Mouse (Mus musculus) heart, postnatal 0 days (tissue): ENCODE measurements around the gene Hirip3.

Experiments
- CTCF ChIP-seq: IDR thresholded peaks from 2 replicates; pipeline ENCODE4 v1.5.1; 2016; ENCODE audit warnings: antibody characterized with exemption, control low read depth, low read depth
- EP300 ChIP-seq: IDR thresholded peaks from 2 replicates; pipeline ENCODE4 v1.6.1; 2016; ENCODE audit warnings: antibody characterized with exemption, low read depth

GRCm38 (mm10) chr7:126823940-126824339 is 37.8 kb upstream of the Hirip3 start:
- TF ChIP-seq CTCF: no peak
- TF ChIP-seq EP300: no peak
